Mouse (Mus musculus) heart, postnatal 25 days (tissue): ENCODE measurements at regions not wholly inside any gene's neighbourhood (a gene's known extent, or its start where the extent isn't known, plus 50 kb on each side); places are given as distances from the start of the nearest gene placed in this dataset.
A peak's percentile ranks its signal among the peaks of the same experiment; 100 is the strongest.

Experiments used
- DNase-seq: peaks from one replicate; pipeline ENCODE4 v3.0.0; 2022; ENCODE audit warnings: low spot score
- intact Hi-C: fragments of 180-260 bp; cut with DNase I; formaldehyde crosslinking; loops from one replicate; pipeline ENCODE4 v1.15.1; 2025

- intact Hi-C loops = no loop called here
These were observed 115.3 kb upstream of the Thbs1 start for GRCm38 (mm10) chr2:117996130-117997083.

DNA sequence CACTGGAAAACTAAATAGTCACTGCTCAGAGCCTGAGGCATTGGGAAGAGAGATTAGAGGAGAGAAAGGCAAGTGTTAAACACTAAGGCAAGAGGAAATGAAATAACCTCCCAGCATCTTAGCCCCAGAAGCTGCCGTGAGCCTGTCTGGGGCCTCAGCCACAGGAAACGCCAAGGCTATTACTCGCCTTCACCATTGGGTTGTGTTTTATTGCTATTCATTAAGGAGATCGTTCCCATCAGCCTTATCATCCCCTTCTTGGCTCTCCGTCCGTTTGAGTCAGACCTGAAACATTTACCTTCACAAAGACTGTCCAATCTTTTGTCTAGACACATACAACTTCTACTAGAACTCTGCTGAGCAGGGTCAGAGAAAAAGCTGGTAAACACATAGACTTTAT, 112.0 kb upstream of the Thbs1 start:
- intact Hi-C loops = no loop called here

More at GRCm38 (mm10) chr2:117996130-117997083, 115.3 kb upstream of the Thbs1 start:
- DNase-seq = no peak

GRCm38 (mm10) chr2:118004191-118004590, 107.5 kb upstream of the Thbs1 start:
- DNase-seq = no peak
- intact Hi-C loops = no loop called here

More for the DNA sequence above, 112.0 kb upstream of the Thbs1 start:
- DNase-seq = no peak

GRCm38 (mm10) chr2:118007539-118008427, 103.9 kb upstream of the Thbs1 start:
- intact Hi-C loops = no loop called here
- DNase-seq = peak; percentile 13

- DNase-seq = no peak
- intact Hi-C loops = no loop called here
These were observed 100.0 kb upstream of the Thbs1 start for GRCm38 (mm10) chr2:118011679-118012078.

DNA sequence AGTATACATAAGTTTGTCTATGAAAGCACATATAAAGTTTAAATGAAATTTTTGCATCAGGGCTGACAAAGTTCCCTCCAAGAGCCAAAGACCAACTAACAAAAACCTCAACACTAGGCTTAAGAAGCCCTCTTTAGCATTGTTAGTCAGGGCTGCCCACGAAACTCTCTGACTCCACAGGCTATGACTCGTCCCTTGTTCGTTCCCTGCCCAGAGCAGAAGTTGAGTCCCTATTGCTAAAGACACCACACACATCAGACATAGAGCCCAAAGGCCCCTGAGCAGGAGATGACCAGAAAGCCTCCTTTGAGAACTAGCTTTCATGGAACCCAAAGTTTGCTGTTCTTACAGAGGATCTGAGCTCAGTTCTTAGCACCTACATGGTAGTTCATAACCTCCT, 99.5 kb upstream of the Thbs1 start:
- no peak for DNase-seq
- intact Hi-C loops = no loop called here

DNA sequence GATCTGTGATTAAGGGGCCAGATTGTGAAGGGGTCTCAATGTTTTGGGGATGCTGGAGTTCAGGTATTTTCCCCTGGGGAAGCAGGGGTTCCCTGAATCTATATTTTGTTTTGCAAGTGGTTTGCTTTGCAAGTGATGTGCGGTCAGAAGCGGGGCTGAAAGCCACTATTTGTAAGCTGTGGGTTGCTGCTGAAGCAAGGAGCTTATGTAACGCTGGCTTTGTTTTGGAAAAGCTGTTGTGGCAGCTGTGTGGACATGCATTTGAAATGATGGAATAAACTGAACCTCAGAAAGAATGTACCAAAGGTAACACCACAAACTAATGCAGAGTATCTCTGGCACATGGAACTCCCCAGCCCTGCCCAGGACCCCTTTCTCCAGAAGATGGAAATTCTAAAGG, 98.5 kb upstream of the Thbs1 start:
- intact Hi-C loops = no loop called here
- no peak for DNase-seq

DNA sequence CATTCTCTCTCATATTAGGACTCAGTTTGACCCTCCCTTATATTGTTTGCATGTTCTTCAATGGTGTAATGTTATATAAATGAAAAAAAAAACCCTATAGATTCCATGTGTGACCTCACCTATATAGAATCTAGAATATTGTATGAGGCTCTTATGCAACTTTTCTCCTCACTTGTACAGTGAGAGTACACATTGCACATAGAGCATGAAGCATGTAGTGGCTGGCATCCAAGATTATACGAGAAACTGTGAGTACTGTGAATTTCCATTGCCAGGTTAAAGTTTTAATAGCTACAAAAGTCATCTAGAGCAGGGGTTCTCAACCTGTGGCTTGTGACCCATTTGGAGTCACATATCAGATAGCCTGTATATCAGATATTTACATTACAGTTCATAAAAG, 96.5 kb upstream of the Thbs1 start:
- DNase-seq = no peak
- intact Hi-C loops = no loop called here

- DNase-seq = no peak
These were observed 85.6 kb upstream of the Thbs1 start for GRCm38 (mm10) chr2:118025829-118026735.

GRCm38 (mm10) chr2:118028881-118029280, 82.8 kb upstream of the Thbs1 start:
- DNase-seq = peak; percentile 63

More at GRCm38 (mm10) chr2:118025829-118026735, 85.6 kb upstream of the Thbs1 start:
- intact Hi-C loops = no loop called here

DNA sequence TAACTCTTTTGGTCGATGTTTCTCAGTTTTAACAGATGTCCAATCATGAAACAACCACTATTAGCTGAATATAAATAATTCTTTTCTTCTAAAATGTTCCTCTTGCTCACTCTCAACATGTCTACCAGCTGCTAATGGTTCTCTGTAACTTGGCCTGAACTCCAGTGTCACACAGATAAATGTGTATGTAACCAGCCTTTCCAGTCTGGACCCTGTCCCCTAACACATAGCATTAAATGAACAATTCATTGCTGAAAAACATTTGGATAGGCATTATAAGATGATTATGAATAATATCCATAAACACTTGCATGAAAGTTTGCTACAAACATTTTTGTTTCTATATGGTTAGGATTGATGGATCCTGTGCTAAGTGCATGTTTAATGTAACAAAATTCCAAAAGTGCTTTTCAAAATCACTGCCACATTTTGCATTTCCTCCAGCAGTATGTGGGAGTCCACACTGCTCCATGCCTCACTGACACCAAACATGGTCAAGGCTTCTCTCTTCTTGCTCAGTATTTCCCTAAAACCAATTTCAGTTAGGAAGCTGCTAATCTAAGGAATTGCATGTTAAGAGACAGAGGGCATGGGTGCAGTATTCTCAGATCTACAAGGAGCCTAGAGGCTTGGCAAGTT, 82.1 kb upstream of the Thbs1 start:
- DNase-seq = no peak
- intact Hi-C loops = no loop called here

More at GRCm38 (mm10) chr2:118028881-118029280, 82.8 kb upstream of the Thbs1 start:
- intact Hi-C loops = no loop called here

GRCm38 (mm10) chr2:118031662-118032061, 80.0 kb upstream of the Thbs1 start:
- intact Hi-C loops = no loop called here
- no peak for DNase-seq

- intact Hi-C loops = no loop called here
- DNase-seq = no peak
These were observed 78.3 kb upstream of the Thbs1 start for GRCm38 (mm10) chr2:118033377-118033776.

GRCm38 (mm10) chr2:118034026-118034425, 77.7 kb upstream of the Thbs1 start:
- DNase-seq = no peak
- intact Hi-C loops = no loop called here

DNA sequence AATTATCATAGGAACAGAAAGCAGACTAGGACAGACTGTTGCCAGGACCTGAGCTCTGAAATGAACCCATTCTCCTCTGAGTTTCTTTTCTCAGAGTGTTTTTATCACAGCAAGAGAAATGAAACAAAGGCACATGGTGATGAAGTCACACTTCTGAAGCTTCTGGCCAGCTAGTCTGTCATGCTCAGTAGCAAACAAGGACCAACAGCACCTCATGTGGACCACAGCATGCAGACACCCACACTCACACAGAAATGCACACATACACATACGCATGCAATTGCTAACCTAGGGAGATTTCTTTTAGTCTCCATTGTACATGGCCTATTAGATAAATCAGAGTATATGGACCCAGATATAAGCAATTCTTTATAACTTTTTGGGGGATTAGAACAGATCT, 76.3 kb upstream of the Thbs1 start:
- no peak for DNase-seq
- intact Hi-C loops = no loop called here

DNA sequence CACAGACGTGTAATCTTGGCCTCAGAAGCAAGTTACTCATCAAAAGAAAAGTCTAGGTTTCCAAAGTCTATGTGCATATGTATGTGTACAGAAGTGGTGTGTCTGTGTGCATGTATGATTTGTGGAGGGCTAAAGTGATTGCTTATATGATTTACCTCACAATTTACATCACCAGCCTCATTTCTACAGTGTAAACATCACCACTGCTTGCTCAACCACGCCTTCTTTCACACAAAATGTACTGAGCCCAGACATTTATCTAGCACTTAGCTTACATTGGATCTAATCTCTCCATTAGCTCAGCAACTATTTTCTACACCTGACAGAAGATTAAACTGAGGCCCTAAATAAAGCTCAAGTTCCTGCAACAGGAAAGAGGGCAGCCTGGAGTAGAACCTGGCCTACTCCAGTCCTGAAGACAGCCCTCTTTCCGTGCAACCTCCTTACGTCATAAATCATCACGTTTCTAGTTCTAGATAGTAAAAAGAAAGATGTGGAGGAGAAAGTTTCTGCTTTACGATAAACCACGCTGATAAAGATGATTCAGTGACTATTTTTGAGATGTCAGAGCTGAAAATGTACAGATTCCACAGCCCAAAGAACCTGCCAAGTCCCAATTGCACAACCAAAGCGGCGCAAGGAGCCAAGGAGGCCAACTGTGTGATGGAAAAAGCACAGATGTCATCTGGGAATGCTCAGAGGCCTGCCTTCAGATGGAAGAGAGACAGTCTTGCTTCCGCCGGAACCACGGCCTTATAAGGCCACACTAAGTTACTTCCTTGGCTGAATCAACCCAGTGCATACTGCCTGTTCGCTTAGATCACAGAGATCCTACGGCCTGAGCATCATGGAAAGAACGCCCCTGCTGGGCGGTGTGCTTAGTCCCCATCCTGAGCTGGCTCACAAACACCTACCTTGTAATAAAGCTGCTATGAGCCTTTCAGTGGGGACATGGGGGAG, 72.5 kb upstream of the Thbs1 start:
- peak; percentile 78 for DNase-seq
- intact Hi-C loops = no loop called here

DNA sequence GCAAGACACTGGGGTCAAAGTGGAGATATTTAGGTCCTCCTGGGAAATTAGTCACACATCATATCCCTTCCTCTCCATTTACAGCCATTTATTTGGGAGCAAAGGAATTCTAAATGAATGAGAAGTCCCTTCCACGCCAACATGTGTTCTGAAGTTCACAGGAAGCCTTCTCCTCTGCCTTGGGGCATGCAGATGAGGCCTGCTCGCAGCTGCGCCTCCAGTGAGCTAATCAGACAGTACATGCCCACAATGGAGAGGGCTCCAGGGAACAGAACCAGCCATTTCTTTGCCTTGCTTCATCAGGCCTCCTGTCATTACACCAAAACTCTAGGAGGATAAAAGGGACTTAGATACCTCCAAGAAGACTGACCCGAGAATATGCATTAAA, 71.9 kb upstream of the Thbs1 start:
- intact Hi-C loops = no loop called here
- DNase-seq = no peak

DNA sequence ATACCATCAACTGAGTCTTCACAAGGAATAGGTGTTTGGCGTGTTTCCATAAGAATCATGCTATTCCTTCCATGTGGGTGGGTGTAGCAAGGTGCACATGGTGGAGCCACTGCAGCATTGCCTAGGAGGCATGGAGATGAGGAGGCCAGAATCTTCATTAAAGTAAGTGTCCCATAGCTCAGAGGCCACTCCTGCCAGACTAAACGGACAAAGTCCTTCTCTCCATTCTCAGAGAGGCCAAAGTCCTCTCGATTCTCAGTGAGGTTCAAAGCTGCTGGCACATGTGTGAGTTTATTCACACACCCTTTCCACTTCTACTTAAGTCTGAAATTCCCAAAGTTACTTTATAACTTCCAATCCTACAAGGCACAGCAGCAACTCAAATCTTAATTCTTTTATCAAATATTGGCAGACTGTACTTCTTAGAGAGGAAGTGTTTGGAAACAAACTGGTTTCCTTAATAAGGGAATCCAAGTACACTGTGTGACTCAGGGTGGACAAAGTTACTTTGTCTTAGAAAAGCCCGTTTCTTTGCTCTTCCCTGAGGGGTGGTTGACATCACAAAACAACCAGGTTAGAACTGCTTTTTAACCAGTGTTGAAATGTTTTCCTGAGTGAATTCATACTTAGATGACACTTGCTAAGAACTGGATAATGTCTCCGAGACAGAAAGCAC, 69.2 kb upstream of the Thbs1 start:
- no peak for DNase-seq
- intact Hi-C loops = no loop called here
